Mouse (Mus musculus): Measurements from ENCODE around the gene Msmo1.

- TF ChIP-seq CTCF (IDR thresholded peaks at IDR 0.05; ENCODE audit: insufficient read depth, low read depth, low read length) (no peak), POLR2A (IDR thresholded peaks at IDR 0.05; ENCODE audit: insufficient read depth, low read depth, low read length) (no peak)
These were observed 5.4 kb downstream of the Msmo1 start for GRCm38 (mm10) chr8:64728156-64728555.
